Mouse (Mus musculus): ENCODE results near the gene Sfswap. TPM values are rescaled to one million over a fixed set of nuclear protein-coding genes. Genes with fewer than 3 reads are reported as not detected.

Sfswap gene
- total and polyA plus RNA-seq, 3 experiments = 83.4 to 216 (median 91.0) TPM

DNA sequence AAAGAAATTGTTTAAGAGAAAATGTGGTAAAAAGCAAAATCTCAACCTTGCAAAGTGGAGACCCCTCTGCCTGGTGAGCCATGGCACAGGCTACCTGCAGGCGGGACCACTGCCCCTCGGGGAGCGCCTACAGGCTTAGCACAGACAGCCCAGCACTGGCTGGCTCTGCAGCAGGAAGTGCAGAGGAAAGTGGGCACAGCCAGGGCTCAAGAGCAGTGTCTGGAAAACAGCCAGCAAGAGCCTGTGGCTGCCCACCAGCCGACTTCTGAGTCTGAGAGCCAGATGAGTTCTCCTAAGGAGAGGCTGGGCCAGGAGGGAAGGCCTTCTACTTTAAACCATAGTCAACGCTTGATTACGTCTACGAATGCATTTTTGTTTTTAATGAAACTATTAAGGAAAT, 20.5 kb downstream of the Sfswap start:
- Histone ChIP-seq H3K9me3 (replicated peaks) (no peaks in the 10 kb centered on the region), H3K4me3 (ENCODE audit: low read depth, low read length) (no peak overlapping the region; the same call in 1 of the 2 replicates), H3K27me3 (ENCODE audit: insufficient read depth, low read length) (no peaks in the 10 kb centered on the region), H3K4me1 (ENCODE audit: insufficient read depth, low read depth, low read length) (peaks cover 34% of the 10 kb centered on the region), H3K36me3 (replicated peaks) (peaks cover 99% of the 10 kb centered on the region)
- DNase-seq (ENCODE audit: low spot score) = no peak
- TF ChIP-seq CTCF (IDR thresholded peaks at IDR 0.05; ENCODE audit: low read depth, low read length) (no peak), GATA2 (IDR thresholded peaks at IDR 0.05; ENCODE audit: borderline replicate concordance, low read depth, low read length) (no peak), POLR2AphosphoS5 (IDR thresholded peaks at IDR 0.05; ENCODE audit: insufficient replicate concordance, low read depth, low read length) (no peak), TAL1 (conservative IDR thresholded peaks at IDR 0.05; ENCODE audit: low read depth, low read length) (no peak), GATA1 (IDR thresholded peaks at IDR 0.05; ENCODE audit: borderline replicate concordance, low read length) (no peak)
- ATAC-seq (ENCODE audit: extremely low read depth, insufficient number of reproducible peaks, low FRiP score, poor library complexity, severe bottlenecking) = no peak

- H3K4me3 ChIP-seq (ENCODE audit: low read depth, low read length) = no peak overlapping the region
- DNase-seq (ENCODE audit: low spot score) = no peak
- ATAC-seq (ENCODE audit: extremely low read depth, insufficient number of reproducible peaks, low FRiP score, poor library complexity, severe bottlenecking) = no peak
- no peaks in the 10 kb centered on the region for H3K27me3 ChIP-seq (ENCODE audit: insufficient read depth, low read length)
- TF ChIP-seq TAL1 (conservative IDR thresholded peaks at IDR 0.05; ENCODE audit: low read depth, low read length) (no peak), GATA1 (IDR thresholded peaks at IDR 0.05; ENCODE audit: borderline replicate concordance, low read length) (no peak), CTCF (IDR thresholded peaks at IDR 0.05; ENCODE audit: low read depth, low read length) (no peak), GATA2 (IDR thresholded peaks at IDR 0.05; ENCODE audit: borderline replicate concordance, low read depth, low read length) (no peak), POLR2AphosphoS5 (IDR thresholded peaks at IDR 0.05; ENCODE audit: insufficient replicate concordance, low read depth, low read length) (no peak)
- no peaks in the 10 kb centered on the region for H3K9me3 ChIP-seq (replicated peaks)
- H3K4me1 ChIP-seq (ENCODE audit: insufficient read depth, low read depth, low read length) = peaks cover 38% of the 10 kb centered on the region
- H3K36me3 ChIP-seq (replicated peaks) = peaks cover 99% of the 10 kb centered on the region
These were observed 20.9 kb downstream of the Sfswap start for GRCm38 (mm10) chr5:129521913-129522312.

GRCm38 (mm10) chr5:129523166-129523565, 22.1 kb downstream of the Sfswap start:
- Histone ChIP-seq H3K4me3 (ENCODE audit: low read depth, low read length) (no peak overlapping the region), H3K4me1 (ENCODE audit: insufficient read depth, low read depth, low read length) (peaks cover 35% of the 10 kb centered on the region), H3K9me3 (replicated peaks) (no peaks in the 10 kb centered on the region), H3K27me3 (ENCODE audit: insufficient read depth, low read length) (no peaks in the 10 kb centered on the region), H3K36me3 (replicated peaks) (peaks cover 99% of the 10 kb centered on the region)
- ATAC-seq (ENCODE audit: extremely low read depth, insufficient number of reproducible peaks, low FRiP score, poor library complexity, severe bottlenecking) (no peak), DNase-seq (ENCODE audit: low spot score) (no peak)
- no peak for TF ChIP-seq CTCF (IDR thresholded peaks at IDR 0.05; ENCODE audit: low read depth, low read length)

DNA sequence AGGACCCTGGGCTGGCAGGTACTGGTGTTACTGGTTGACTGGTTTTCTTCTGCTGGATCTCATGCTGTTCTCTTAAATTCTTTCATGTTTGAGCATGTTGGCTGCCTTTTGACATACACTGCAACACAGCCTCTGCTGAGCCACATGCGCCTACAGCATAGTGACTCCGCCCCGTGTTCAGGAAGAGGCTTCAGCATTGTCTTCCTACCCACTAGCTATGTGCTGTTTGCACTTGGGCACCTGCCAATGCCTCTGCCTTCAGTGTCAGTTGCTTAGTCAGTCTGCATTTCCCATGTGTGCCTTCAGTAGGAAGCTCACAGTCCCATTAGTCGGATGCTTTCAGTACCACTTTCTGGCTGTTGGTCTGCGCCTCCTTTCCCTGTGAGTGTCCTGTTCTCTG, 23.7 kb downstream of the Sfswap start:
- no peaks in the 10 kb centered on the region for H3K27me3 ChIP-seq (ENCODE audit: insufficient read depth, low read length)
- peak; percentile 21 for DNase-seq (ENCODE audit: low spot score)
- no peak for ATAC-seq (ENCODE audit: extremely low read depth, insufficient number of reproducible peaks, low FRiP score, poor library complexity, severe bottlenecking)
- H3K36me3 ChIP-seq (replicated peaks) = peaks cover 99% of the 10 kb centered on the region
- TF ChIP-seq GATA1 (IDR thresholded peaks at IDR 0.05; ENCODE audit: borderline replicate concordance, low read length) = no peak
- no peak for TF ChIP-seq POLR2AphosphoS5 (IDR thresholded peaks at IDR 0.05; ENCODE audit: insufficient replicate concordance, low read depth, low read length)
- no peak for TF ChIP-seq CTCF (IDR thresholded peaks at IDR 0.05; ENCODE audit: low read depth, low read length)
- H3K9me3 ChIP-seq (replicated peaks) = no peaks in the 10 kb centered on the region
- H3K4me3 ChIP-seq (ENCODE audit: low read depth, low read length) = no peak overlapping the region
- peaks cover 31% of the 10 kb centered on the region for H3K4me1 ChIP-seq (ENCODE audit: insufficient read depth, low read depth, low read length)

DNA sequence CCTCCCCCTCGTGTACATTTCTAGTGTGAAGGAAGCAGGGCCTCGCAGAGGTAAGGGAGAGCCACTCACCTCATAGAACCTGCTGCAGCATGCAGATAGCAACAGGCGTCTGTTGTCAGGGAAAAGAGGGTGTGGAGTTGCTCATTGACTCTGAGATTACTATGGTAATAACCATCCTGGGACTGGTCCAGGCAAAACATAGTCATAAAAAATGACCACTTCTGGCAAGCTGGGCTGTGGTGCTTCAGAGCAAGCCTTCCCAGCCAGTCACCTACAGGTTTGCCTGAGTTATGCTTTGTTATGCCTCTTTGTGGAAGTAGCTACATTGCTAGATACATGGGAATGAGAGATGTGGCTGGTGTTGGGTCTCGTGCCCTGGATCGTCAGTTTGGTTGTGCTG, 26.1 kb downstream of the Sfswap start:
- no peaks in the 10 kb centered on the region for H3K27me3 ChIP-seq (ENCODE audit: insufficient read depth, low read length)
- TF ChIP-seq POLR2AphosphoS5 (IDR thresholded peaks at IDR 0.05; ENCODE audit: insufficient replicate concordance, low read depth, low read length) = no peak
- no peak for TF ChIP-seq CTCF (IDR thresholded peaks at IDR 0.05; ENCODE audit: low read depth, low read length)
- no peak for TF ChIP-seq GATA1 (IDR thresholded peaks at IDR 0.05; ENCODE audit: borderline replicate concordance, low read length)
- no peak for TF ChIP-seq GATA2 (IDR thresholded peaks at IDR 0.05; ENCODE audit: borderline replicate concordance, low read depth, low read length)
- TF ChIP-seq TAL1 (conservative IDR thresholded peaks at IDR 0.05; ENCODE audit: low read depth, low read length) = no peak
- DNase-seq (ENCODE audit: low spot score) (no peak), ATAC-seq (ENCODE audit: extremely low read depth, insufficient number of reproducible peaks, low FRiP score, poor library complexity, severe bottlenecking) (no peak)
- H3K4me3 ChIP-seq (ENCODE audit: low read depth, low read length) = no peak overlapping the region
- peaks cover 29% of the 10 kb centered on the region for H3K4me1 ChIP-seq (ENCODE audit: insufficient read depth, low read depth, low read length)
- H3K36me3 ChIP-seq (replicated peaks) = peaks cover 97% of the 10 kb centered on the region
- H3K9me3 ChIP-seq (replicated peaks) = no peaks in the 10 kb centered on the region

GRCm38 (mm10) chr5:129529571-129529970, 28.6 kb downstream of the Sfswap start:
- Histone ChIP-seq H3K9me3 (replicated peaks) (no peaks in the 10 kb centered on the region), H3K36me3 (replicated peaks) (peaks cover 98% of the 10 kb centered on the region), H3K27me3 (ENCODE audit: insufficient read depth, low read length) (no peaks in the 10 kb centered on the region), H3K4me1 (ENCODE audit: insufficient read depth, low read depth, low read length) (peaks cover 18% of the 10 kb centered on the region), H3K4me3 (ENCODE audit: low read depth, low read length) (no peak overlapping the region)
- ATAC-seq (ENCODE audit: extremely low read depth, insufficient number of reproducible peaks, low FRiP score, poor library complexity, severe bottlenecking) (no peak), DNase-seq (ENCODE audit: low spot score) (no peak)
- TF ChIP-seq POLR2AphosphoS5 (IDR thresholded peaks at IDR 0.05; ENCODE audit: insufficient replicate concordance, low read depth, low read length) = no peak
- no peak for TF ChIP-seq GATA2 (IDR thresholded peaks at IDR 0.05; ENCODE audit: borderline replicate concordance, low read depth, low read length)
- no peak for TF ChIP-seq TAL1 (conservative IDR thresholded peaks at IDR 0.05; ENCODE audit: low read depth, low read length)
- no peak for TF ChIP-seq GATA1 (IDR thresholded peaks at IDR 0.05; ENCODE audit: borderline replicate concordance, low read length)
- TF ChIP-seq CTCF (IDR thresholded peaks at IDR 0.05; ENCODE audit: low read depth, low read length) = no peak

DNA sequence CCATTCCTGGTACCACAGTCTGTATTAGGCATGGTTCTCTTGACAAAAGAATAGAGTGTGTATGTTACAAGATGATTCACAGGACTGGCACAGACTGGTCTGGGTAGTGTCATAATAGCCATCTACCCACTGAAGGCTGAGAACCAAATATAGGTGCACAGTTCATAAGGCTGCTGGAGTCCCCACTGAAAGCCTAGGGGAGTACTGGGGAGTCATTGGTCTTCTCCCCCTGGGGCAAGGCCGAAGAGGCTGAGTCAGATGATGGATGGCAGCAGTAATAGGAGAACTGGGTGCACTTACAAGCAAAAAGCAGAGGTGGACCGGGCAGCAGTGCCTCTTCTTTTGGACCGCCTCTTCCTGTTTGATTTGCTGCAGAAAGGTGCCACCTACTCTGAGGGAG, 32.7 kb downstream of the Sfswap start:
- Histone ChIP-seq H3K36me3 (replicated peaks) (peaks cover 96% of the 10 kb centered on the region), H3K9me3 (replicated peaks) (no peaks in the 10 kb centered on the region), H3K4me1 (ENCODE audit: insufficient read depth, low read depth, low read length) (no peaks in the 10 kb centered on the region; the same call in none of the 2 replicates), H3K27me3 (ENCODE audit: insufficient read depth, low read length) (no peaks in the 10 kb centered on the region), H3K4me3 (ENCODE audit: low read depth, low read length) (no peak overlapping the region)
- TF ChIP-seq TAL1 (conservative IDR thresholded peaks at IDR 0.05; ENCODE audit: low read depth, low read length) (no peak), POLR2AphosphoS5 (IDR thresholded peaks at IDR 0.05; ENCODE audit: insufficient replicate concordance, low read depth, low read length) (no peak), GATA1 (IDR thresholded peaks at IDR 0.05; ENCODE audit: borderline replicate concordance, low read length) (no peak), GATA2 (IDR thresholded peaks at IDR 0.05; ENCODE audit: borderline replicate concordance, low read depth, low read length) (no peak), CTCF (IDR thresholded peaks at IDR 0.05; ENCODE audit: low read depth, low read length) (no peak)
- ATAC-seq (ENCODE audit: extremely low read depth, insufficient number of reproducible peaks, low FRiP score, poor library complexity, severe bottlenecking) (no peak), DNase-seq (ENCODE audit: low spot score) (no peak)
